Mouse (Mus musculus) kidney, adult 2 months (tissue): Measurements from ENCODE around the gene Ndnf. TPM values are rescaled to one million over a fixed set of nuclear protein-coding genes. Genes with fewer than 3 reads are reported as not detected.

ENCODE experiments used
- DNase-seq: peaks from one replicate; pipeline ENCODE4 v3.0.0; 2021
- H3K27ac ChIP-seq: fragments of 200-500 bp; 2 replicates; pipeline ENCODE4 v1.5.1; 2012; ENCODE audit warnings: low read depth, low read length, control low read depth, inconsistent platforms; ENCODE audit not compliant: insufficient read depth
- H3K27me3 ChIP-seq: fragments of 200-500 bp; replicated peaks from 2 replicates; pipeline ENCODE4 v1.6.1; 2012; ENCODE audit warnings: mild to moderate bottlenecking, moderate library complexity, low read length, inconsistent platforms; ENCODE audit not compliant: control insufficient read depth, insufficient read depth
- H3K36me3 ChIP-seq: fragments of 200-500 bp; 2 replicates; pipeline ENCODE4 v1.6.1; 2012; ENCODE audit warnings: mild to moderate bottlenecking, moderate library complexity, low read length, inconsistent platforms; ENCODE audit not compliant: control insufficient read depth, insufficient read depth
- H3K4me1 ChIP-seq: fragments of 200-500 bp; 2 replicates; pipeline ENCODE4 v1.6.1; 2011; ENCODE audit warnings: low read length; ENCODE audit not compliant: control insufficient read depth, insufficient read depth
- H3K4me3 ChIP-seq: fragments of 200-500 bp; 2 replicates; pipeline ENCODE4 v1.5.1; 2011; ENCODE audit warnings: mild to moderate bottlenecking, low read depth, low read length, control low read depth; ENCODE audit not compliant: insufficient read depth
- CTCF ChIP-seq: fragments of 200-500 bp; conservative IDR thresholded peaks from 2 replicates; pipeline ENCODE4 v1.5.1; 2011; ENCODE audit warnings: low read depth, mild to moderate bottlenecking, control low read depth, low read length, moderate library complexity, mixed read lengths; ENCODE audit not compliant: insufficient read depth, insufficient read length
- POLR2A ChIP-seq: fragments of 200-500 bp; IDR thresholded peaks from one replicate; pipeline ENCODE4 v1.6.1; 2011; ENCODE audit warnings: low read depth, low read length, control low read depth
- WGBS: fragments of 180-500 bp; shearing (Covaris S2); methylation state at CpG from one replicate; pipeline ENCODE4 v1.1.7; 2018; 5-methylcytosine and 5-hydroxymethylcytosine counted together
- polyA plus RNA-seq: library from polyadenylated mRNA; depleted of rRNA; stranded (reverse); fragments of >200 nt; gene quantifications from 2 replicates; pipeline ENCODE4 v1.2.3, GENCODE M21; 2012; rRNA removed

Ndnf gene
- 0.05 and 0.06 TPM in 2 replicates for polyA plus RNA-seq

DNA sequence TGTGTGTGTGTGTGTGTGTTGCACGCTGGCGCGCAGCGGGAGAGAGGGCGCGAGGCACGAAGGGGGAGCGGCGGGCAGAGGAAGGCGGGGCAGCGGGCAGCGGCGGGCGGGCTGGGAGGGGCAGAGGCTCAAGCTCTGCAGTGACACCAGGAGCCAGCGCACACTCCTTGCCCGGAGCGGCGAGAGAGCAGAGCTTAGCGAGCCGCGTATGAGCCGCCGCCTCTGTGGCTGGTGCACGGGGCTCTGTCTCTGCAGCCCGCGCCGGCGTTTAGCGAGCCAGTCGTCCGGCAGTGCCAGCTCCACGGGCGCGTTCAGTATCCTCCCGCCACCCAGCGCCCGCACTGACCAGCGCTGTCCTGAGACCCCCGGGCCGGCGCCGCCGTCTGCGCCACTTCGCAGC is at the start of gene Ndnf:
Ndnf (plus strand) TSS at position 140 of the 400 bp plus-strand sequence.
- Histone ChIP-seq H3K36me3 (no peaks in the 10 kb centered on the region), H3K4me1 (0 out of 2 replicates have a peak, but pooled peaks cover 4% of the 10 kb centered on the region), H3K4me3 (peak within 1 kb of the TSS; percentile 60), H3K27ac (no peak within 1 kb of the TSS), H3K27me3 (no peaks in the 10 kb centered on the region; the same call in none of the 2 replicates)
- TF ChIP-seq CTCF (no peak), POLR2A (no peak)
- under 1% methylated on average over 37 of the region's 45 CpGs for WGBS
- DNase-seq, result peak; percentile 64

DNA sequence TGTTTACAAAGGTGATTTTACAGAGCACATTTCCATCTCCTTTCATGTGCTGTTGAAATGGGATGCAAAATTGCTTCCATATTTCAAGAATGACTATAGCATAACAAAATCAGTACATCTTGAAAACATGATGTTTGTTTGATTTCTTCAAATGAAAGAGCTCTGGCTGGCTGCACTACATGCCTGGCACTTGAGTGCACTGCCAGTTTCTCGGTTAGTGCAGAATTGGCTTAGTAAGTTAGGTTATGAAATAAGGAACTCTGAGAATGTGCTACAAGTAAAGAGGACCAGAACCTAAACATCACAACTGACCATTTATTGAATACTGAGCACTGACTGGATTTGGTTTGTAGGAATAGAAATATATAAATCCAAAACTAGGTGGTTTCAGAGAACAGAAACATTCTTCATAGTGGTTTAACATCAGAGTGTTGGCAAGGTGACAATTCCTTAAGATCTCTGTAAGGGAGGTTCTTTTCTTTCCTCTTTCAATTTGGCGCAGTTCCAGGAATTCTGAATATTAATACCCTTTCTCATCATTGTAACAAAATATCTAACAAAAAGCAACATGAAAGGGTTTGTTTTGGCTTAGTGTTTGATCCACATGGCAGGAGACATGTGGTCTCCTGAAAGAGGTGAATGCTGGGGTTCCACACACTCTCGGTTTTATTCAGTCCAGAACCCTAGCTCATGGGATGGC is 48.2 kb upstream of the Ndnf start:
- Histone ChIP-seq H3K4me3 (no peak overlapping the region), H3K27ac (no peak overlapping the region), H3K4me1 (no peaks in the 10 kb centered on the region), H3K27me3 (no peaks in the 10 kb centered on the region), H3K36me3 (no peaks in the 10 kb centered on the region)
- no peak for DNase-seq
- WGBS, result 81% methylated on average over 3 of the region's 3 CpGs
- TF ChIP-seq CTCF, result no peak
- no peak for TF ChIP-seq POLR2A

DNA sequence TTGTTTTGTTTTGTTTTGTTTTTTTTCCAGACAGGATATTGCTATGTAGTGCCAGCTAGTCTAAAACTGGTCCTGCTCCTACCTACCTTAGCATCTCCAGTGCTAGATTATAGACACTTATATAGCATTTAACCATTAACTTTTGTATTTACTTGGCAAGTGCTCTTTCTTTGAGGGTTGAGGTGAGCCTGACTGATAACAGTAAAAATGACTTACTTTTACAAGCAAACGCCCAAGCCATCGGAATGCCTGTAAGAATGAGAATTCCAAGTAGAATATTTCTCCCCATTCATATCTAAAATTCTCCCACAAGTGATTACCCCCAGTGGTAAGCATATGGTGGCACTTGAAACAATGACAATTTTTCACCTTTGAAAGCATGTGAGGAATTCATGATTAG is 40.8 kb upstream of the Ndnf start:
- WGBS, result 74% methylated on average over 2 of the region's 2 CpGs
- no peak overlapping the region for H3K27ac ChIP-seq
- DNase-seq, result no peak
- H3K4me3 ChIP-seq, result no peak overlapping the region
- H3K36me3 ChIP-seq, result no peaks in the 10 kb centered on the region
- no peaks in the 10 kb centered on the region; the same call in 1 of the 2 replicates for H3K27me3 ChIP-seq
- H3K4me1 ChIP-seq, result no peaks in the 10 kb centered on the region
- no peak for TF ChIP-seq POLR2A
- TF ChIP-seq CTCF, result no peak

DNA sequence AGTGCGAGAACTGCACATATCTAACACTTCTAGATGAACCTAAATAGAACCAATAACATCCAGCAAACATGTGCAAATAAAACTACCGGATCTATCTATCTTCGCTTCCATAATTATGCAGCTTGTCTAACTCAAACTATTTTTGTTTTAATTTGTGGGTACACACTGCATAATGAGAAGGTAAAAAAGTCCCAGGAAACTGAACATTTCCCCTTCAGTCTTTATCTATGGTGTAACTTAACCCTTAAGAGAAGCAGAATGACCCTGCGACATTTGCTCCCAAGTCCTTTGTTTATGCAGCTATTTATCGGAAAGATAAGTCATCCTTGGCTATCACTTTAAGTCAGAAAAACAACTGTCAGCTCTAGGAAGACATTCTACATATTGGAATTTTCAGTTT is 39.2 kb upstream of the Ndnf start:
- no peak overlapping the region for H3K27ac ChIP-seq
- no peak for DNase-seq
- H3K36me3 ChIP-seq, result no peaks in the 10 kb centered on the region
- no peaks in the 10 kb centered on the region; the same call in 1 of the 2 replicates for H3K27me3 ChIP-seq
- WGBS, result 61% methylated on average over 5 of the region's 5 CpGs
- no peaks in the 10 kb centered on the region for H3K4me1 ChIP-seq
- H3K4me3 ChIP-seq, result no peak overlapping the region
- no peak for TF ChIP-seq CTCF
- TF ChIP-seq POLR2A, result no peak

DNA sequence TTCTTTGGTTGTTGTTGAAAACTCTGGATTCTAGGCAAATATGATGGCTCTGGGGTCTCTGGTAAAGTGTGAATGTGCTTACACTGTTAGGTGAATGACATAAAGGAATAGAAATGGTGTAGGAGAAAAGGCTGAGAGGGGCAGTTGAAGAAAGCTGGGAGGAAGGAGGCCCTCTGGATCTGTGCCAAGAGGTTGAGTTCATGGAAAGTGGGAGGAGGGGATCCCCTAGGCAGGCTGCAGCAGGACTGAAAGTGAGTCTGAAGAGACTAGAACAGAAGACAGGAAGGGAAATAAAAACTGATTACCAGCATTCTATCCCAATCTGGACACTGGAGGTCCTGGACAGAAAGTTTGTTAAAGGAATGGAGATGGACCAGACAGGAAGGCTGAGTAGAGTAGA is 29.0 kb upstream of the Ndnf start:
- H3K4me3 ChIP-seq, result no peak overlapping the region
- DNase-seq, result no peak
- no peaks in the 10 kb centered on the region for H3K36me3 ChIP-seq
- no peaks in the 10 kb centered on the region for H3K4me1 ChIP-seq
- TF ChIP-seq POLR2A (no peak), CTCF (no peak)
- no peaks in the 10 kb centered on the region for H3K27me3 ChIP-seq
- H3K27ac ChIP-seq, result no peak overlapping the region

DNA sequence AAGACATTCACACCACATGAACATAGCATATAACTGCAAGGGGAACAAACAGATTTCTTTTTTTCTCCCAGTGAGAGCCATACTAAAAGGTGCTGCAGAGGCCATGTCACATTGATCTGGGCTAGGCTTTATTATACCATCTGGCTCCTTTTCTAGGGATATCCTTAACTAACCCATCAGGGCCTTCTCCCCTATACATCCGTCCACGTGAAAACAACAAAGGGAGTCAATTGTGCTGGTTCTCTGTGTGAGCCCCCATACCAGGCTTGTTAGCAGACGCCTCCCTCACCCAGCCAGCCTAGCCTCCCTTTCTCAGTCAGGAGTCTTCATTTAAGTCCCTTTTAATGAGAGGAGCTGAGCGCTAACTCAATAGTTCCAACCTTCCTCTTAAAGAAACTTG is 27.3 kb upstream of the Ndnf start:
- WGBS, result 80% methylated on average over 4 of the region's 4 CpGs
- H3K36me3 ChIP-seq, result no peaks in the 10 kb centered on the region

DNA sequence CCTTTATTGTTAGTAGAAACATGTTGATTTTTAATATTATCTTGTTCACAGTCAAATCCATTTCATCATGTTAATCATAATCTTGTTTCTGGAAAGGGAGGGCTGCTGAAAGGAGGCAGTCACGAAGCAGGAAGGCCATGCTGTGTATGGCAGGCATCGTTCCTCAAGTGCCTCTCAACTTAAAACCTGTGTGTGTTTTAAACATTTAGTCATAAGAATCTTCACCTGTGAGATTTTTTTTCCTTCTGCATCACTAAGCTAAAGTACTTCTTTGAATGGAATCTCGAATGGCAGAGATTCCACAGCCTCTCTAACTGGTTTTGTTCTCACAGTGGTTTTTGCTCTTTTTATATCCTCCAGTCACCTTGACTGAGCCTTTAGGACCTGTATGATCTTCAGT is 25.0 kb upstream of the Ndnf start:
- H3K27me3 ChIP-seq, result no peaks in the 10 kb centered on the region
- no peaks in the 10 kb centered on the region for H3K36me3 ChIP-seq
- H3K4me1 ChIP-seq, result no peaks in the 10 kb centered on the region
- no peak for TF ChIP-seq CTCF
- TF ChIP-seq POLR2A, result no peak
- 77% methylated on average over 3 of the region's 3 CpGs for WGBS
- no peak overlapping the region for H3K4me3 ChIP-seq
- H3K27ac ChIP-seq, result no peak overlapping the region
- DNase-seq, result no peak

More for the DNA sequence above, 27.3 kb upstream of the Ndnf start:
- H3K27ac ChIP-seq, result no peak overlapping the region
- no peak for DNase-seq
- H3K4me3 ChIP-seq, result no peak overlapping the region
- H3K4me1 ChIP-seq, result no peaks in the 10 kb centered on the region
- TF ChIP-seq CTCF (no peak), POLR2A (no peak)
- no peaks in the 10 kb centered on the region for H3K27me3 ChIP-seq
